Mouse (Mus musculus) megakaryocyte, embryonic 14.5 days (primary cell): ENCODE measurements around the gene Eef2kmt. TPM values are rescaled to one million over a fixed set of nuclear protein-coding genes. Genes with fewer than 3 reads are reported as not detected.
"Not testable (repeated sequence)": the region's sequence is repeated elsewhere in the genome, so short reads cannot be mapped to it uniquely, and the experiment has no call there.

Experiments
- H3K27me3 ChIP-seq: replicated peaks from 2 replicates; pipeline ENCODE3; 2012; ENCODE audit warnings: inconsistent platforms
- H3K36me3 ChIP-seq: replicated peaks from 2 replicates; pipeline ENCODE3; 2012; ENCODE audit warnings: low read length, inconsistent platforms, mixed read lengths
- H3K4me1 ChIP-seq: 2 replicates; pipeline ENCODE4 v1.6.1; 2012; ENCODE audit warnings: inconsistent platforms
- H3K4me3 ChIP-seq: replicated peaks from 2 replicates; pipeline ENCODE3; 2012; ENCODE audit warnings: moderate library complexity, mild to moderate bottlenecking, inconsistent platforms
- H3K9me3 ChIP-seq: 2 replicates; pipeline ENCODE4 v1.6.1; 2012; ENCODE audit warnings: inconsistent platforms
- FLI1 ChIP-seq: IDR thresholded peaks from 2 replicates; pipeline ENCODE4 v1.6.1; 2012; ENCODE audit warnings: low read length, inconsistent platforms, mixed read lengths
- GATA1 ChIP-seq: IDR thresholded peaks from 3 replicates; pipeline ENCODE4 v1.6.1; 2012; ENCODE audit warnings: mixed read lengths, low read length, inconsistent platforms, borderline replicate concordance
- polyA plus RNA-seq: library from polyadenylated mRNA; stranded (reverse); fragments of >175 nt; gene quantifications from 2 replicates; pipeline ENCODE4 v1.2.3, GENCODE M21; 2012; ENCODE audit warnings: low replicate concordance; ENCODE audit not compliant: insufficient read depth

Eef2kmt gene
- polyA plus RNA-seq, 1 experiment, result 2.5 TPM

DNA sequence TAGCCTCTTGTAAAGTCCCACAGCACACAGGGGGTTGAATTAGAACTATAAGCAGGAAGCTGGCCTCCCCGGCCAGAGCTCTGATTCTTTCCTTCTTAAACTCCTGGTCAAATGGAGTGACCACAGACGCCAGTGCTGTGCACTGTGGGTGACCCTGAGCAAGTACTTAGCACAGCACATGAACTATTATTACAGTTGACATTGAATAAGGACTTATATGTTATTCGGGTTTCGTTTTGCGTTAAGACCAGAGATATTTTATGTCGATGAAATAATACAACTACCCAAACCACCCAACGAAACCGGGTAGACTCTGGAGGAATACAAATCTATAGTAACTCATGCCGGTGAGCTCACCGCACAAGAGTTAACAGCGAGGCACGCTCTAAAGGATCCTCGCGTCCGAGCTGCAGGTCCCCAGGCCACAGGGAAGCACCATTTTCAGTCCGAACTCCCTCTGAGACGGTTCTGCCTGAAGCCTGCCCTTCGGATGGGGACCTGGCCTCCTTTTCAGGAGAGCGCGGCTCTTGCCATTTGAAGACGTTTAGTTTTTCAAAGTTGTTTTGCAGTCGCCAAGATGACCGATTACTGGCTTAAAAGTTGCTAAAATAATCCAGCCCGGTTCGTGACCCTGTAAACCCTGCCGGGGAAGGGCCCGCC is 572 bp downstream of the Eef2kmt start:
- Histone ChIP-seq H3K4me3 (peak overlapping the region; percentile 95), H3K9me3 (no peaks in the 10 kb centered on the region)
- TF ChIP-seq GATA1 (no peak), FLI1 (no peak)

DNA sequence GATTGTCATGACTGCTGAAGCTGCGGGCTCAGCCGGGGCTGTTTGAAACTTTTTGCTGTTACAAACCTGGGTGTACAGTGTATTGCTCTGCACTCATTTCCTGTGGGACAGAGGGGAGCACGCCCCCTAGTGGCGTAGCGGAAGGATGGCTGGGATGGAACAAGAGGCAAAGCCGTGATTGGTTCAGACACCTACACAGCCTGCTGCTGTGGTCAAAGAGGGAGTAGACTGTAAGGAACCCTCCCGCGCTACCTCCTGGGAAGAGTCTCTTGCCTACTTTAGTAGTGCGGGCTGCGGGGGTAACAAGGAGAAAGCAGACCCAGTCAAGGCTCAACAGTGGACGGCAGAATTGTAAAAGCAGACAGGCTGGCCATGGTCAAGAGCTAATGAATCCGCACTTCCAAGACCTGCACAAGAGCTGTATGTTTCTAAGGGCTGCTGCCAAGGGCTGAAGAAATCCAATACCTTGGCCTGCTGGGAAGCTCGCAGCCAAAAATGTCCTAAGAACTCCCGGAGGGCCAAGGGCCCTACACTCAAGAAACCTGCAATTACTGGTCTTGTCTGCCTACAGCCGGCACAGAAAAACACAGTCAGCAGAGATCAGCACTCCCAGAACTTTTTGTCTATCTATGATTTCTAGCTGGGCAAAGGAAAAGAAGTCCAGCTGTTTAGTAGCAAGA is 1.3 kb downstream of the Eef2kmt start:
- no peak for TF ChIP-seq FLI1
- no peak for TF ChIP-seq GATA1
- Histone ChIP-seq H3K4me1 (peaks cover 34% of the 10 kb centered on the region), H3K4me3 (peak overlapping the region; percentile 95), H3K36me3 (peaks cover 38% of the 10 kb centered on the region), H3K27me3 (peaks cover 2% of the 10 kb centered on the region), H3K9me3 (no peaks in the 10 kb centered on the region)

More for the DNA sequence above, 572 bp downstream of the Eef2kmt start:
- peaks cover 31% of the 10 kb centered on the region for H3K36me3 ChIP-seq
- H3K4me1 ChIP-seq, result peaks cover 34% of the 10 kb centered on the region
- peaks cover 2% of the 10 kb centered on the region for H3K27me3 ChIP-seq

DNA sequence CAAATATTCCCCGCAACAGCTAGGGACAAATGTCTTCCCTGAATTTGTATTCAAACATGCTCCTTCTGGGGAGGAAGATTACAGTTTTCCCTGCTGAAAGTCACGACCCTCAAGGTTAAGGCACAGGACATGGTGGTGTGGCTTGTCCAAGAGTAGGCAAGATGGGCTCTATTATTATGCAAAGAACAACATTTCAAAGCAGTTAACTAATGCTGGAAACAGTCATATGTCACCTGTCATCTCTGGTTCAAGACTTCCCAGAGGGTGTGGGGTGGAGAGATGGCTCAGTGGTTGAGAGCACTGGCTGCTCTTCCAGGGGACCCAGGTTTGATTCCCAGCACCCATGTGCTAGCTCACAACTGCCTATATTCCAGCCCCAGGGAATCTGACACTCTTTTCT is 3.5 kb downstream of the Eef2kmt start:
- Histone ChIP-seq H3K4me1 (peaks cover 34% of the 10 kb centered on the region), H3K9me3 (no peaks in the 10 kb centered on the region), H3K27me3 (peaks cover under 1% of the 10 kb centered on the region), H3K36me3 (peaks cover 61% of the 10 kb centered on the region), H3K4me3 (no peak overlapping the region)
- no peak for TF ChIP-seq FLI1
- no peak for TF ChIP-seq GATA1

DNA sequence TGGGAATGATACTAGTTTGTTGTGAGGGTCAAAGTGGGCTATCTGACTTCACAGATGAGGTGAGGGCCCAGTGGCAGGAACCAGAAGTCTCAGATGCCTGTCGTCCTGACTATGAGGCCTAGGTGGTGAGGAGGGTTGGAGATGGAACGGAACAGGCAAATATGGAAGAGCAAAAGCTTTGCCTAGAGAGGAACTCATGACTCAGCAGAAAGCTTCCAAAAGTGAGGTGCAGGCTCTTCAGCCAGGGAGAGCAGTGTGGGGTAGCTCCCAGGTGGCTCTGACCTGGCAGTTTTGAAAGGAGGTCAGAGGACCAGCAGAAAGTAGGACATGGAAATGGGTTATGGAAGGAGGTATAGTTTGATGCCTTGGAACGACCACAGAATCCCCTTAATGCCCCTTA is 4.9 kb downstream of the Eef2kmt start:
- peaks cover 71% of the 10 kb centered on the region for H3K36me3 ChIP-seq
- TF ChIP-seq GATA1 (no peak), FLI1 (no peak)
- no peaks in the 10 kb centered on the region for H3K9me3 ChIP-seq

DNA sequence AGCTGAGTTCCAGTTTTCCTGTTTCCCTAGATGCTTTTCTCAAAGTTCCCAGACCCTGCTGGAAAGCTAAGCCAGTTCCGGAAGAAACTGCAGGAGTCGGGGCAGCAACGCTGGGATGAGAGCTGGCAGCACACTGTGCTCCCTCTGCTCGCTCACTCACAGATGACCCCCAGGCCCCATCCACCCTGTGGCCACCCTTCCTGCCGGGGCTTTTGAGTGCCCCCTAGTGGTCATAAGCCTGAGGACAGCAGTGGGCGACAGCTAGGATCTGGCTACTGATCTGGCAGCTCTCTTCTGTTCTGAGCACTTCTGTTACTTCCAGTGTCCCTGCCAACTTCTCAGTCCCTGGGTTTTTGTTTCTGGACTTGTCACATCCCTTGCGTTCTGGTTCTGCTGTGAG is 11.4 kb downstream of the Eef2kmt start:
- Histone ChIP-seq H3K4me3 (no peak overlapping the region), H3K4me1 (no peaks in the 10 kb centered on the region), H3K36me3 (peaks cover 96% of the 10 kb centered on the region), H3K9me3 (no peaks in the 10 kb centered on the region), H3K27me3 (no peaks in the 10 kb centered on the region)
- no peak for TF ChIP-seq FLI1
- no peak for TF ChIP-seq GATA1

More for the DNA sequence above, 4.9 kb downstream of the Eef2kmt start:
- H3K4me3 ChIP-seq, result no peak overlapping the region
- no peaks in the 10 kb centered on the region for H3K27me3 ChIP-seq
- peaks cover 28% of the 10 kb centered on the region for H3K4me1 ChIP-seq

DNA sequence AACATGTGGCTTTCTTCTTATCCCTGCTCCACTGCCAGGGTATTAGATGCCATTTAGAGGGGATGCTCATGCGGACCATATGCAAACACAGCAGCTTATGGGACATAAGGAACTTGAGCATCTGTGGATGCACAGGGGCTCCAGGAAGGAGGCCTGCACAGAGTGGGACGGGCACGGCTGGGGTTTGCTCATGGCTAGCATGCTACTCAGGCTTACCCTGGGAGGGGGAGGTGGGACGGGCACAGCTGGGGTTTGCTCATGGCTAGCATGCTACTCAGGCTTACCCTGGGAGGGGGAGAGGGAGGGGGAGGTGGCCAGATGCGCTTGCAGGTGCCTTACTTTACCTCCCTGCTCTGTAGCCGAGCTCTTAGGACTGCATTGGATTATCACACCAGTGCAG is 12.9 kb downstream of the Eef2kmt start:
- H3K36me3 ChIP-seq, result peaks cover 96% of the 10 kb centered on the region

DNA sequence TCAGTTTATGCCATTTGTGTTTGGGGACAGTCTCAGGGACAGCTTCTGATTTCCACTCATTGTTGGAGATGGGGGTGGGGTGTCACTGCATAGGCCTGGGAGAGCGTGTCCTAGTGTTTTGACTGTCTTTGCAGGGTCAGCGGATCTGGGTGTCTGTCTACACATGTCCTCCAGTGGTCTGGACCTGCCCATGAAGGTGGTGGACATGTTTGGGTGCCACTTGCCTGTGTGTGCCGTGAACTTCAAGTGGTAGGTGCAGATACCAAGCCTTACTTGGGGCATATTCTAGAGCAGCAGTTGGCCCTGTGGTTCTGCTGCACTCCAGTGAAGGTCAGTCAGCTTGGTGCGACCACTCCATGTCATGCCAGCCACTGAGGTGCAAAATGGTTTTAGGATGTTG is 13.4 kb downstream of the Eef2kmt start:
- H3K36me3 ChIP-seq, result peaks cover 94% of the 10 kb centered on the region
- no peaks in the 10 kb centered on the region for H3K9me3 ChIP-seq
- H3K27me3 ChIP-seq, result no peaks in the 10 kb centered on the region
- no peak overlapping the region for H3K4me3 ChIP-seq
- no peaks in the 10 kb centered on the region for H3K4me1 ChIP-seq
- TF ChIP-seq FLI1, result no peak
- no peak for TF ChIP-seq GATA1

More for the DNA sequence above, 12.9 kb downstream of the Eef2kmt start:
- TF ChIP-seq GATA1 (no peak), FLI1 (no peak)
- Histone ChIP-seq H3K4me1 (no peaks in the 10 kb centered on the region), H3K4me3 (no peak overlapping the region), H3K27me3 (no peaks in the 10 kb centered on the region), H3K9me3 (no peaks in the 10 kb centered on the region)

DNA sequence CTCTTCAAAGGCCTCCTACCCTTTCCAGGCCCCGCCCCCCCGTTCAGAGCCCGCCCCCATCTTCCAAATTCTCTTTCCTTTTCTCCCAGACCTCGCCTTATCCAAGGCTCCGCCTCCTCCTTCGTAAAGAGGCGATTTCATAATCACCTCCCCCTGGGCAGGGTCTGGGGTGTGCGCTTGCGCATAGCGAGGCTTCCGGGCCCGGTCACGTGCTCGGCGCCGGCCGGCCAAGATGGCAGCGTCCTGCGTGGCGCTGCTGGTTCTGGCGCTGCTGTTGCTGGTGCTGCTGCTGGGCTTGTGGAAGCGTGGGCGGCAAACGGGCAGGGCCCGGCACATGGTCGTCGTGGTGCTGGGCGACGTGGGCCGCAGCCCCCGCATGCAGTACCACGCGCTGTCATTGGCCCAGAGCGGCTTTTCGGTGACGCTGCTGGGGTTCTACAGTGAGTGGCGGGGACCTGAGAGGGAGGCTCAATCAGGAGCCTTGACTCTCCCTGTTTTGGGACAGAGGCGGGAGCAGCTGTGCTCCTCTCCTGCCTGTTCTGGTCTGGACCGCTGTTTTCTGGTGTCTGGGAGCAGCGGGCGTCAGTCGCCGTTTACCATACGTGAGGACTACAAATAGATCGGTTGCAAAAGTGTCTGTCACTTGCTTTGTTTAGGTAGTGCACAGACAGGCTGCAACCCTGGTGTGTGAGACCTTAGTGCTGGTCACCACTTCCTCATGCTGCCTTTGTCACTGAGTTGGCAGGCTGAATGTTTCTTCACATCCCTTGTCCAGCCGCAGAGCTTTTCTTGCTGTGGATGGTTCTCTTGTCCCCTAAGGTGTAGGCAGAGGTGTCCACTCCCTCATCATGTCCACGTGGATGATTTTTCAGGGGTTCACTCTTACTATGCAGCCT is 22.1 kb downstream of the Eef2kmt start, which contains the start of gene Alg1:
Gene Alg1 (plus strand): TSS at position 204 of the 896 bp plus-strand sequence.
- Histone ChIP-seq H3K4me1 (peaks cover 26% of the 10 kb centered on the region), H3K9me3 (peaks cover 13% of the 10 kb centered on the region), H3K4me3 (peak within 1 kb of the TSS; percentile 94), H3K36me3 (peaks cover 33% of the 10 kb centered on the region), H3K27me3 (no peaks in the 10 kb centered on the region)
- no peak for TF ChIP-seq FLI1

DNA sequence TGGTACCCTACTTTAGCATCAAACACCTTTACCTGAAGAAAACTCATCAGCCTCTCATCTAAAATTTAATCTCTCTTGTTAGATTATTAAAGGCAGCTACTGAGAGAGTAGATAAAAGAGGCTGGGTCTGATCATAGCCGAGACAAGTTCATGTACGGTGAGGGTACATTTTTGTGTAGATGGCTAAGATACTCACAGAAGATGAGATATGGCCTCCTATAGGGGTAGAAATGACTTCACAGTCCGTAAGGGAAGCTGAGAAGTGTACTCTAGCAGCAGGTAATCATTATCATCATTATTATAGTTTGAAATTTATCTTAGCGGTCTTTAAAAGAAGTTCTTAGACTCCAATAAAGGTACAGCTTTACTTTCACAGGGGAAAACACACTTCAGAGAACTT is 22.8 kb downstream of the Eef2kmt start:
- TF ChIP-seq GATA1, result no peak
- Histone ChIP-seq H3K4me3 (peak overlapping the region; percentile 94), H3K27me3 (no peaks in the 10 kb centered on the region), H3K36me3 (peaks cover 26% of the 10 kb centered on the region), H3K9me3 (peaks cover 13% of the 10 kb centered on the region), H3K4me1 (peaks cover 26% of the 10 kb centered on the region)

DNA sequence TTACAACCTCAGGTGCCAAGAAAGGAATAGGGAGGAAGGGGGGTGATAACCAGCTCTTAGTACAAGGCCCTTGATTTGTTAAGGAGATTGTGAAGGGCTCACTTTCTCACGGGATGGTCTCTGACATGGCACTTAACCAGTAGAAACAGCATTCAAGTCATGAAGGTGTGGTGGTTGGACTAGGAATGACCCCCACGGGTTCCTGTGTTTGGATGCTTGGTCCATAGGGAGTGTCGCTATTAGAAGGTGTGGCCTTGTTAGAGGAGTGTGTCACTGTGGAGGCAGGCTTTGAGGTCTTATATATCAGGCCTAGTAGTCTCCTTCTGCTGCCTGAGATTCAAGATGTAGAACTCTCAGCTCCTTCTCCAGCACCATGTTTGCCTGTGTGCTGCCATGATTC is 27.7 kb downstream of the Eef2kmt start:
- not testable (repeated sequence) for H3K27me3 ChIP-seq, H3K4me1 ChIP-seq, H3K36me3 ChIP-seq, H3K4me3 ChIP-seq
- peaks cover 13% of the 10 kb centered on the region for H3K9me3 ChIP-seq

DNA sequence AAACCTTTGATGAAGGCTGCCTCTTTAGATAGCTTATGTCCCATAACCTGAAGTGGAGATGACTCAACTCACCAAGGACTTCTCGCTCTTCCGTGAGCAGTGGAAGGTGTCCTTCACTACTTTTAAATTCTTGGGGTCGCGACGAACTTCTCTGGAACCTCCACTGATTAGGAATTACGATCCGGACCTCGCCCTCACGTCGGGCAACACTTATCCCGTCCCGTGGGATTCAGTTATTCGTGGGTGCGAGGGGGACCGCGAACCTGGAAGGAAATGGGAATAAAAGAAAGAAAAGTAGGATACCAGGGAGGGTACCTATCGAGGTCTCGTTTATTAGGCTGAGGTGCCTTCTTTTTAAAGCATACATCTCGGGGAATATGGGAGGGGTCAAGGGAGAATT is 28.3 kb downstream of the Eef2kmt start:
- not testable (repeated sequence) for H3K36me3 ChIP-seq, H3K4me3 ChIP-seq, H3K4me1 ChIP-seq, H3K27me3 ChIP-seq
- peaks cover 13% of the 10 kb centered on the region for H3K9me3 ChIP-seq

DNA sequence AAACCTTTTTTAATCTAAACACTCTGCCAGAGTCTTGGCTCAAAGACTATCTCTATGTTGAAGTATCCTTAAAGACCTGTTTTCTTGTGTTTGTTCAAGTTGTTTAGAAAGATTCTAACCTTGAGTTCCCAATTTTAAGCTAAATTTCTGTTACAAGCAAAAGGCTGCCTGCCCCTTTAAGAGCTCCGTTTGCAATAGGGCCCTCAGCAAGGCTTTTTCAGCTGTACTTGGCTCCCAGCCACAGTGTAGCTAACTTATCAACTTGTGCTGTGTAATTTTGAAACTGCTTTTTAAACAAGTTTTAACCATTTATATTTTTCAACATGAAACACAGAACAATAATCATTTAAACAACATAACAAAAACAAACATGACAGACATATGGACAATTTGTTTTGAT is 29.2 kb downstream of the Eef2kmt start:
- H3K4me3 ChIP-seq, H3K27me3 ChIP-seq, H3K36me3 ChIP-seq, H3K4me1 ChIP-seq: not testable (repeated sequence)
- H3K9me3 ChIP-seq, result peaks cover 13% of the 10 kb centered on the region
